Mouse (Mus musculus) CH12F3 (cell line): ENCODE results near the gene Dbil5.

Experiments used
- in situ Hi-C: fragments of 300-500 bp; cut with MboI; formaldehyde crosslinking; loops from 2 replicates; pipeline ENCODE4 v1.14.3; 2020; ENCODE audit warnings: low sequenced_read_pairs

Dbil5 gene

DNA sequence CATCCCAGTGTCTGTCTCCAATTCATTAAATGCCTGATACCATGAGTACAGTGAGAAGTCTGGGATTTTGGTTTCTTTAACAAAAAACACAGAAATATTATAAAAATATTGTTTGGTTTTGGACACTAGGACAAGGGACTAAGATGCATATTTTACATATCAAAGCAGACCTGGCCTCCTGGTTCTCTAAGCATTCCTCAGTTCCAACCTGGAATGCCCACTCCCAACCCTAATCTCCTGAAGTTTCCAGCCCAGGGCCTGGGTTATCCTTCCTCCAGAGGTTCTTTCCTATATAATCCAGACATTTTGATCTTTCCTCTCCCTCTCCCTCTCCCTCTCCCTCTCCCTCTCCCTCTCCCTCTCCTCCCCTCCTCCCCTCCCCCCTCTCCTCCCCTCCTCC is 7.6 kb downstream of the Dbil5 start:
- in situ Hi-C loops: no loop called here

DNA sequence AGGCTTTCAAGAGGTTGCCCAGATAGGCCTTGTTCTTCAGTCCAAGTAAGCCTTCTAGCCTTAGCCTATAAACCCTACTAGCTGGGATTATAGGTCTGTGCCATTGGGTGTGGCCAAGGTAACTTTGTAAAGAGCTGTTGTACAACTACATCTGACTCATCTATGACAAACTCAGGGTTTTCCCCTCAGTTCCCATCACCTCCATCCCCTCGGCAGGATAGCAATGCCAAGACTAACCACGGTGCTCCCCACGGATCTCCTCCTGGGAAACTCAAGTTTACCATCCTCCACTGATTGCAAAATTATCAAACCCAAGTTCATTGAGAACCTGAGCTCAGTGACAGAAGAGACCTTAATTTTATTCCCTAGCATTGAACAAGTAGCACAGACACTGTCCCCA is 18.7 kb downstream of the Dbil5 start:
- in situ Hi-C loops: no loop called here

GRCm38 (mm10) chr11:76239750-76240149 is 22.3 kb downstream of the Dbil5 start:
- in situ Hi-C loops: no loop called here

GRCm38 (mm10) chr11:76242901-76243810 is 25.7 kb downstream of the Dbil5 start, which contains the start of the genes Mrm3 and Glod4:
Gene Mrm3, plus strand, starts transcription at chr11:76243715.
Gene Glod4, minus strand, starts transcription at chr11:76243725.
- in situ Hi-C loops: no loop called here

GRCm38 (mm10) chr11:76243811-76244546 is 26.6 kb downstream of the Dbil5 start:
- in situ Hi-C loops: no loop called here

GRCm38 (mm10) chr11:76246439-76246838 is 29.0 kb downstream of the Dbil5 start:
- in situ Hi-C loops: no loop called here

GRCm38 (mm10) chr11:76247239-76247638 is 29.8 kb downstream of the Dbil5 start:
- in situ Hi-C loops: no loop called here

DNA sequence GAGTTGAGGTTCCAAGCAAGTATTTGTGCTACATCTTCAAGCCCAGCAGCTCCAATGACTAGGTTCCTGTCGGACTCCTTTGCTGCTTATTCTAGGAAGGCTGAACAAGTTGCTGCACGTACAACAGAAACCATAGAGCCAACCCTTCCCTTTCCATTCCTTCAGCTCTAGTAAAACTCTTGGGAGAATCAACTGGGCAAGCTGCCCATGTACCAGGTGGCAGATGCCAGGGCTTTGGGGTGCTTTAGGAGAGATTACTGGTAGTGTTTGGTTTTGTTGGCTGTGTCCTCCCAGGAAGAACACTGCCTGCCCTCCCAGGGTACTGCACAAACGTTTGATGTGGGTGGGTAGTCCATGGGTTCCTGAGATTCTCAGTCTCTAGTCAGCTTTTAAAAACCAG is 34.6 kb downstream of the Dbil5 start:
- in situ Hi-C loops: no loop called here

DNA sequence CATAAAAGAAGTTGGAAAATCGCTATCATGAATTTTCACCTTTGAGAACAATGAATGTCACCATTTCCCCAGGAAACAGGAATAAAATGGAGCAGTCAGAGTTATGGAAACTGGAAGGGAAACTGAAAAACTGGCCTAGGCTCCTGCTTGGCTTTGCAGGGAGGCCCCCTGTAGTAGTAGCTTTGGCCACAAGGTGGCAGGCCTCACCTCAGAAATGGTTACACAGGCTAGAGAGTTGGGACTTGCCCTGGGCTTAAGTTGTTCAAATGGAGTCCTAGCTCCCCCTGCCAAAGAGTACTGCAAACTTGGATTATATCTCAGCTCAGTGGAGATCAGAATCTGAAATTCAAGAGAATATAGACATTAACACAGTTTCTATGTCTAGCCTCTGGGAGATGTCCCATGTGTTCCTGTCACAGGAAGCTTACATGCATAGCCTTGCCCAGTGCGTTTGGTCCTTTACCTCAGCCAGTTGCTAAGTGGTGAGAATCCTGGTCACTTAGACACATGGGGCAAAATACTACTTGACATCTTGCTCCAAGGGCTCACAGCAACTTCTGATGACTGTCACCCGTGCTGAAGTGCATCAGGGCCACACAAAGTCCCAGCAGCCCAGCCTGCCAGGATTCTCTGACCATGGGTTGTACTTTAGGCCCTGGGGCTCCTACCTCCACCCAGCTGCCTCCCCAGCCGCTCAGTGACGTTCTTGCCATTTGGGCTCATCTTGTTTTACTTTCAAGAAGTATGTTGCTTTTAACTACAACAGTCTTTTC is 35.9 kb downstream of the Dbil5 start:
- in situ Hi-C loops: no loop called here

DNA sequence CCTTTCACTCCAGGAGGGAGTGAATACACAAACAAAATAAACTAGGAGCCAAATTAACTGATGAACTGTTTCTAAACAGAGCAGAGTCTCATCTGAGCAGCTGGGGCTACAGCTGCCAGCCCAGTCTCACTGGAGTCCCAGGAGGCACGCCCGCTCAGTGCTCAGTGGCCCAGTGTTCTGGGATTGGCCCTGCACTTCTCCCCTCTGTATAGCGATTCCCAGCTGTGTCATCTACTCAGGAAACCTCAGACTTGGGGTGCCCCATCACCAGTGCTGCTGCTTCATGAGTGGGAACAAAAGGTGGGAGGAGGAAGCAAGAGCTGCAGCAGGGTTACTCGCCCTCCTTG is 36.5 kb downstream of the Dbil5 start:
- in situ Hi-C loops: no loop called here

DNA sequence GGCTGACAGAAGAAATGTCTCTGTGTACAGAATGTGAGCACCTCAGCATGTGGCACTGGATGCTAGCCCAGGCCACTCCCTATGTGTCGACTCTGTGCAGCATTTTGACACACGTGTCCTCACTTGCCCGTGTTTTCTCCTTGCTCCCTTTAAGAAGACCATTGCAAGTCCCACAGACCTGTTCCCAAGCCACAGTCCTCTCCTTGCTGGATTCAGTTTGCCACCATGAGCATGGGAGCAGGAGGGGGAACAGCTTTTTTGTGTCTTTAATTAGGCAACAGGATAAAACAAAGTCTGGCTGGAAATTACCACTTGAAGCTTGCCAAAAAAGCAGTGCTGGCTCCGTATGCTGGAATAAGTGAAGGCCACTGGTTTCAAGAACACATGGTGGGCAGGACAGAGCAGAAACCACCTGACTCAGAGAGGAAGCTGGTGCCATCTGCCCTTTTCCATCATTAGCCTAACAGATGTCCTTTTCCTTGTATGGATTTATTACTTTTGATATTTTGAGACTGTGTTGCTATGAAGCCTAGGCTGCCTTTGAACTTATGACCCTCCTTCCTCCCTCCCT is 38.1 kb downstream of the Dbil5 start:
- in situ Hi-C loops: loop anchor here (5.0 kb wide), 1 partner anchor 142 kb away; the partner anchor contains the start of gene Nxn

GRCm38 (mm10) chr11:76256129-76256528 is 38.7 kb downstream of the Dbil5 start:
- in situ Hi-C loops: loop anchor here (5.0 kb wide), 1 partner anchor 141 kb away; the partner anchor contains the start of gene Nxn

DNA sequence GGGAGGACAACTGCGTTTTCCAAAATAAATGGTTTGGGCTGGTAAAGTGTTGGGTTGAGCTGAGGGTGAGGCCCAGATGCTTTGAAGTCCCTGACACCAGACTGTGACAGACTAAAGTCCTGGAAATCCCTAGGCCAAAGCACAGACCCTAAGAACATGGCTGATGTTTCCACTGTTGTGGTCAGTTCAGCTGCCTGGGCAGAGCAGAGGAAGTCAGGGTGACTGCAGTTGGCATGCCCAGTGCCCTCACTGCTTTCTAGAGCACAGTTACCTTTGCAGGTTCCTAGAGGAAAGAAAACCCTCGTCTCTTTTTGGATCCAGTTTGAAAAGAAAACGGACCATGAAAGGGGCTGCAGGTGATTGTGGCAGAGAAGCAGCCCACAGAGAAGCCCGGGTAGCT is 40.0 kb downstream of the Dbil5 start:
- in situ Hi-C loops: loop anchor here (5.0 kb wide), 1 partner anchor 140 kb away; the partner anchor contains the start of gene Nxn

DNA sequence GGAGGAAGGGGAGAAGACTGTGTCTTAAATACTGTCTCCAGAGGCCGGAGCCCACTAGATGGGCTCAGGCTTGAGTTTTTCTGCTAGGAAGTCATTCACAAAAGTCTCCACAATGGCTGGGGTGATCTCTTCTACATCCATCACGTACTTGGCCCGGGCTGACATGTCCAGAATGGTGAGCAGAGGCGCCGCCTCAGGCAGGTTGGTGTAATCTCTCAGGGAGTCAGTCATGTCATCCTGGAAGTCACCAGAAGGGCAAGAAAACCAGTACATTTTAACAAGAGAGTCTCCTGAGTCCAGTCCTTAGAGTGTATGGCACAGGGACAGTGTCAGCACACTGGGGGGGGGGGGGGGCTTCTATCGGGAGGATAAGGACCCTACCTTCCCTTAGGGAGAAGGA is 41.1 kb downstream of the Dbil5 start:
- in situ Hi-C loops: loop anchor here (5.0 kb wide), 1 partner anchor 139 kb away; the partner anchor contains the start of gene Nxn

GRCm38 (mm10) chr11:76260208-76261050 is 43.0 kb downstream of the Dbil5 start:
- in situ Hi-C loops: no loop called here

DNA sequence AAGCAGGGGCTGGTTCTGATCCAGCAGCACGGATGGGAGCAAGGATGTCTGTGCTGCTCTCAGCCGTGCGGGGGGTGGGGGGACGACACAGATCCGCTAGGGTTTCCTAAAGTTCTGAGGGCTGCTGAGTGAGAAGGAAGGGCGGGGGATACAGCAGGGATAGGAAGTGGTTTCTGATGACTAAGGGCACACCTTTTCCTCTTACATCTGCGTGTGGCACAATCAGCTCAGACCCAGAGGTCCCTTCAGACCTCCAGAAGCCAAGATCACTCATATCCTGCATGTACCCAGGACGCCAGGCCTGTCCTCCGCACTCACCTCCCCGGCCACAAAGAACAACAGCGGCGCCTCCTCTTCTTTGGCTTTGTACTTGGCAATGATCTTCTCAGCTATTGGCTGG is 43.8 kb downstream of the Dbil5 start:
- in situ Hi-C loops: no loop called here

GRCm38 (mm10) chr11:76262611-76263351 is 45.4 kb downstream of the Dbil5 start:
- in situ Hi-C loops: no loop called here

DNA sequence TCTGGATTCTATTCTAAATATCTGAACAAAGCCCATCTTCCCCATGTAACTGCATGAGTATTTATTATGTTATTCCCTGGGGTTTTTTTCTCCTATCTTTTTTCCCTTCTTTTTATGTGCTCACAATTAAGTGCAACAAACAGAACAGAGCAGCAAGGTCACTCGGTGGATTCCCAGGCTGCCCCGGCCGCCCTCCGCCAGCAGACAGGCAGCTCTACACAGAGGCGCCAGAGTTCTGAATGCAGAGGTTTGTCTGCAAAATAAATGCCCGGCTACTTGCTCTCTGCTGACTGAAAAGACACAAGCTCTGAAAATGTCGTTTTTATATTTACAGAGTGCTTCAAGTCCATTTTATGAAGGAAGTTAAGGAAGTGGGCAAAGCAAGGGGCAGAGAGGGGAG is 50.1 kb downstream of the Dbil5 start:
- in situ Hi-C loops: no loop called here

DNA sequence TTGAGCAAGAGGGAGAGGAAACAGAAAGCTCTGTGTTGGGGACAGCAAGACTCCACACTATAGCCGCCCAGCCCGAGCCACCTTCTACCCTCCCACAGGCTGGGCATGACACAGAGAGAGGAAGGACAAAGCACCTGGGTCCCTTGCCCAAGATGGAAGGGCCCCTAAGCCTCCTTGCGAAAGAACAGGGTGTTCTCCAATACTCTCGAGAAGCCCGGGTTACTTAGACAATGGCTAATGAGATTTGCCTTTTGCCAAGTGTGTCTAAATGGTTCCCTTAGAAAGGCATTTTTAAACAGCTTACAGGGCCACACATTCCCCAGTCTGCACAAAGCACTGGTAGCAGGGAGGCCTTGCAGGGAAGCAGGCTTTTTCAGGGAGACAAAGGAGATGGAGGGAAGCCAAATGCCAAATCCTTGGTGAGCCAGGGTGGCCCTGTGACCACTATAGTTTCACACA is 50.6 kb downstream of the Dbil5 start:
- in situ Hi-C loops: no loop called here
